ENCODE assay signal across 18 mouse cellular contexts in the genomic region with DNA sequence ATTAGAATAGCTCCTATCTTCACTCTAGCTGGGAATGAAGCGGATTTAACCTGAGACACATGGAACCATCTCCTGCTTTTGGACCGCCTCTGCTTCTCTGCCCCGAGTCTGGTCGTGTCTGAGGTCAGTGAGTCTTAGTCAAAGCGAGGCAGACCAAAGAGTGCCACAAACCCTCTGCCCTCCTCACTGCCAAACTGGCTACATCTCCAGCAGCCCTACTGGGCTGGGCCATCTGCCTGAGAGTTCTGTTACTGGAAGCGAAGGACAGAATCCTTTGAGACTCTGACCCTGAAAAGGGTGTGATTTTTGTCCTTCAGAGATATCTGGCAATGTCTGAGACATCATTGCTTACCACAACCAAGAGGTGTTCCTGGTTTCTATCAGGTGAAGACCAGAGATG. TPM values are rescaled to one million over a fixed set of nuclear protein-coding genes. Genes with fewer than 3 reads are reported as not detected.
A peak's percentile ranks its signal among the peaks of the same experiment; 100 is the strongest.
DNase-seq lines count a peak whose midpoint lies in the region.
"Had no signal": no experiment of that assay in that cellular context is flagged by ENCODE, and none has a peak within 500 bp of the region (broad histone marks: within the 10 kb centered on the region; RNA-seq: fewer than 3 reads in every experiment).

No protein-coding gene starts in this region.

- intact Hi-C loops in left cerebral cortex, postnatal 4 days (cut with DNase I): no loop called here

- DNase-seq in left cerebral cortex, postnatal 4 days: peak; percentile 27
- no peak for DNase-seq in left cerebral cortex, adult 11 months (ENCODE audit: low spot score)
- peak; percentile 71 to 85 for DNase-seq in cerebellum, adult 18-20 months
- DNase-seq in cerebellum, adult 9-11 months: peak; percentile 85
- DNase-seq in cerebellum, postnatal 36 days: peak; percentile 74 to 75
- DNase-seq in adrenal gland, adult (ENCODE audit: inconsistent age in 2 of 2, low spot score in 1 of 2): no peak
- no peak for DNase-seq in heart, adult 18-20 months
- no peak for DNase-seq in heart, adult 9 months (ENCODE audit: low spot score in 2 of 2)
- DNase-seq: adrenal gland, postnatal 14 days; embryo, embryonic 11 days; gastrocnemius, postnatal 36 days; heart, adult 11 months; kidney, adult 18-20 months had no signal

RNA-seq across cellular contexts. Expression of gene Heatr4, which starts 5.8 kb away (rescaled TPM):
- under 1 TPM in 1 of 2 experiments, not detected in 1; 0.14 TPM for total RNA-seq in left cerebral cortex, postnatal 4 days (2021)
- total RNA-seq in heart, adult 18-20 months (2021): not detected
- total RNA-seq: adrenal gland, adult 18-20 months; adrenal gland, postnatal 14 days; common myeloid progenitor, adult 5-6 weeks; gastrocnemius, adult 8-10 months; gastrocnemius, postnatal 36 days; heart, postnatal 25 days; MEL had no signal

RNA-seq across cellular contexts. Expression of gene Acot2, which starts 8.8 kb away (rescaled TPM):
- 1 to 10 TPM; 6.6 to 6.9 TPM for total RNA-seq in left cerebral cortex, postnatal 4 days (2021)
- total RNA-seq in heart, adult 18-20 months (2021): 100 to 1,000 TPM; 120 to 125 TPM

RNA-seq across cellular contexts. Expression of gene Riox1, which starts 28.5 kb away (rescaled TPM):
- 10 to 100 TPM; 16.2 to 17.1 TPM for total RNA-seq in left cerebral cortex, postnatal 4 days (2021)
- 1 to 10 TPM; 4.4 TPM for total RNA-seq in heart, adult 18-20 months (2021)

RNA-seq across cellular contexts. Expression of gene Acot1, which starts 30.4 kb away (rescaled TPM):
- total RNA-seq in left cerebral cortex, postnatal 4 days (2021): 10 to 100 TPM; 51.5 to 51.9 TPM
- 10 to 100 TPM; 39.0 to 51.3 TPM for total RNA-seq in heart, adult 18-20 months (2021)

RNA-seq across cellular contexts. Expression of gene Numb, which starts 57.1 kb away (rescaled TPM):
- 10 to 100 TPM; 16.5 to 17.8 TPM for total RNA-seq in left cerebral cortex, postnatal 4 days (2021)
- total RNA-seq in heart, adult 18-20 months (2021): 10 to 100 TPM; 26.9 to 27.3 TPM

Comparison
In these comparisons a context has a peak if more than half of its experiments do, and no peak if none do; other contexts are left out.
1. DNase-seq: peak in left cerebral cortex, postnatal 4 days (single experiment), cerebellum, adult 18-20 months (2 of 2), cerebellum, adult 9-11 months (single experiment) and cerebellum, postnatal 36 days (2 of 2); none in left cerebral cortex, adult 11 months (single experiment), adrenal gland, adult (0 of 2), heart, adult 18-20 months (0 of 2) and heart, adult 9 months (0 of 2).
2. RNA of gene Acot2, which starts 8.8 kb away (total RNA-seq): 120 to 125 TPM in heart, adult 18-20 months; 6.6 to 6.9 TPM in left cerebral cortex, postnatal 4 days; every median in the first group is over 10 times any median in the second.